Mouse (Mus musculus) forebrain, embryonic 12.5 days (tissue): Measurements from ENCODE around the gene Dner. TPM values are rescaled to one million over a fixed set of nuclear protein-coding genes. Genes with fewer than 3 reads are reported as not detected.

Source experiments
- ATAC-seq: fragments of 200-750 bp; cut with Nextera tagmentation; 2 replicates; pipeline ENCODE4 v1.8.0; 2017; ENCODE audit warnings: moderate TSS enrichment; ENCODE audit not compliant: low FRiP score
- H3K27ac ChIP-seq: fragments of 300-500 bp; sonication (generic); 2 replicates; pipeline ENCODE4 v1.5.1; 2016; ENCODE audit warnings: mild to moderate bottlenecking
- H3K27me3 ChIP-seq: fragments of 300-500 bp; sonication (generic); 2 replicates; pipeline ENCODE4 v1.6.1; 2016; ENCODE audit warnings: mild to moderate bottlenecking
- H3K36me3 ChIP-seq: fragments of 300-500 bp; sonication (generic); replicated peaks from 2 replicates; pipeline ENCODE4 v1.6.1; 2016; ENCODE audit warnings: mild to moderate bottlenecking
- H3K4me1 ChIP-seq: fragments of 300-500 bp; sonication (generic); 2 replicates; pipeline ENCODE4 v1.6.1; 2016
- H3K4me2 ChIP-seq: fragments of 300-500 bp; sonication (generic); 2 replicates; pipeline ENCODE4 v1.6.1; 2016; ENCODE audit warnings: mild to moderate bottlenecking, moderate library complexity
- H3K4me3 ChIP-seq: fragments of 300-500 bp; sonication (generic); replicated peaks from 2 replicates; pipeline ENCODE4 v1.5.1; 2016; ENCODE audit warnings: mild to moderate bottlenecking
- H3K9ac ChIP-seq: fragments of 300-500 bp; sonication (generic); 2 replicates; pipeline ENCODE4 v1.6.1; 2016; ENCODE audit warnings: mild to moderate bottlenecking
- H3K9me3 ChIP-seq: fragments of 300-500 bp; sonication (generic); 2 replicates; pipeline ENCODE4 v1.6.1; 2016
- WGBS: fragments of 180-500 bp; shearing (Covaris S2); methylation state at CpG from one replicate; pipeline ENCODE4 v1.1.7; 2016; 5-methylcytosine and 5-hydroxymethylcytosine counted together
- polyA plus RNA-seq: library from polyadenylated mRNA; unstranded; fragments of >200 nt; fragmentation: Nextera tagmentation; extraction: Ambion mirVana; gene quantifications from 2 replicates; pipeline ENCODE4 v1.2.1, GENCODE M21; 2016

Gene Dner
- polyA plus RNA-seq, 1 experiment from 2014 or later = 69.3 TPM

- no peaks in the 10 kb centered on the region for H3K27me3 ChIP-seq
- no peak overlapping the region for H3K27ac ChIP-seq
- ATAC-seq = no peak
- peaks cover 47% of the 10 kb centered on the region for H3K4me1 ChIP-seq
- H3K4me3 ChIP-seq = no peak overlapping the region
- no peaks in the 10 kb centered on the region for H3K36me3 ChIP-seq
- no peak overlapping the region for H3K9ac ChIP-seq
- H3K4me2 ChIP-seq = no peak overlapping the region
- no peaks in the 10 kb centered on the region for H3K9me3 ChIP-seq
- 53% methylated on average over 16 of the region's 16 CpGs for WGBS
These were observed 76.8 kb downstream of the Dner start for GRCm38 (mm10) chr1:84619131-84619760.

DNA sequence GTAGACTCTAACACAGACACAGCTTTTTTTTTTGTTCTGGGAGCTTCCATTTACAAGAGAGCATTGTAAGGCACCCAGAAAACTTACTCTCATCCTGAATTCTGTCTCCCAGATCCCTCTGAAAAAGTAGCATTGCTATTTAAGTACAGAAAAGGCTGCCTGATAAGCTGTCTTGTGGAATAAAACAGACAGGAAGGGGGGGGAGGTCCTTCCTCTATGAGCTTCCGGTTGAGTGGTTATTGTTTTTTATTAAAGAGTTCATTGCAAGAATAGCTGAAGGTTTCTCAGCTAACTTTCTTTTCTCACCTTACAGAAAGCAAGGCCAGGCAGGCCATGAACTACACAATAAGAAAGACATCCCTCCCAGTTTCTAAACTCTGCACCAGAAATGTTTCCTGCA lies 77.9 kb downstream of the Dner start:
- ATAC-seq = no peak
- WGBS = 45% methylated on average over 1 of the region's 1 CpGs
- H3K27ac ChIP-seq = no peak overlapping the region
- no peak overlapping the region for H3K9ac ChIP-seq
- no peaks in the 10 kb centered on the region for H3K9me3 ChIP-seq
- peaks cover 50% of the 10 kb centered on the region for H3K4me1 ChIP-seq
- H3K27me3 ChIP-seq = no peaks in the 10 kb centered on the region
- H3K4me3 ChIP-seq = no peak overlapping the region
- no peak overlapping the region for H3K4me2 ChIP-seq
- no peaks in the 10 kb centered on the region for H3K36me3 ChIP-seq

- no peak overlapping the region for H3K9ac ChIP-seq
- peaks cover 38% of the 10 kb centered on the region for H3K4me1 ChIP-seq
- H3K27ac ChIP-seq = no peak overlapping the region
- H3K27me3 ChIP-seq = no peaks in the 10 kb centered on the region
- H3K4me2 ChIP-seq = no peak overlapping the region
- ATAC-seq = no peak
- H3K4me3 ChIP-seq = no peak overlapping the region
- no peaks in the 10 kb centered on the region for H3K36me3 ChIP-seq
- H3K9me3 ChIP-seq = no peaks in the 10 kb centered on the region
These were observed 79.9 kb downstream of the Dner start for GRCm38 (mm10) chr1:84616133-84616532.

GRCm38 (mm10) chr1:84614596-84614995 lies 81.4 kb downstream of the Dner start:
- H3K4me1 ChIP-seq = peaks cover 33% of the 10 kb centered on the region
- H3K9me3 ChIP-seq = no peaks in the 10 kb centered on the region
- WGBS = 88% methylated on average over 7 of the region's 7 CpGs
- no peak for ATAC-seq
- H3K4me2 ChIP-seq = no peak overlapping the region
- H3K27me3 ChIP-seq = no peaks in the 10 kb centered on the region
- H3K27ac ChIP-seq = no peak overlapping the region
- H3K9ac ChIP-seq = no peak overlapping the region
- H3K36me3 ChIP-seq = no peaks in the 10 kb centered on the region
- H3K4me3 ChIP-seq = no peak overlapping the region

GRCm38 (mm10) chr1:84613119-84613518 lies 82.9 kb downstream of the Dner start:
- 9% methylated on average over 8 of the region's 8 CpGs for WGBS
- H3K27me3 ChIP-seq = no peaks in the 10 kb centered on the region
- H3K4me1 ChIP-seq = peaks cover 26% of the 10 kb centered on the region
- H3K9me3 ChIP-seq = no peaks in the 10 kb centered on the region
- no peak overlapping the region for H3K4me3 ChIP-seq
- no peak overlapping the region for H3K27ac ChIP-seq
- H3K36me3 ChIP-seq = no peaks in the 10 kb centered on the region
- no peak overlapping the region for H3K9ac ChIP-seq
- peak; percentile 55 for ATAC-seq
- H3K4me2 ChIP-seq = no peak overlapping the region

DNA sequence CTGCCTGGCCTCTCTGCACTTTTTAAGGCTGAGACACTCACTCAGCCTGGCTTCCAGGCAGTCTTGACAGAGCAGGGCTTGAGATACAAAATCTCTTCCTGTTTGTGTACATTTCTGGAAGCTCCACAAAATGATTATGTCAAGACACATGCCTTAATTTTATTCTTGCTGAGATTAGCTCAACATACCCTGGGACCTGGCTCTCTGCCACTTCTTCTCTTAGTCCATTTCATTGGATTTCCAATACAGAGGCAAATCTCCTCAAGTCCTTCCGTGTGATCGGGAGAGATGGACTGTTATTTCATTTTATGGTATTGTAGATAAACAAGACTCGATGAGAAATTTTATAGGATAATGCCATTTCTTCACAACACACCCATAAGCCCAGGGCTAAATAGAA lies 84.7 kb downstream of the Dner start:
- Histone ChIP-seq H3K9me3 (no peaks in the 10 kb centered on the region), H3K9ac (no peak overlapping the region), H3K4me1 (peaks cover 20% of the 10 kb centered on the region), H3K27me3 (no peaks in the 10 kb centered on the region), H3K27ac (no peak overlapping the region), H3K36me3 (no peaks in the 10 kb centered on the region), H3K4me3 (no peak overlapping the region), H3K4me2 (no peak overlapping the region)
- WGBS = 95% methylated on average over 3 of the region's 3 CpGs
- ATAC-seq = no peak

DNA sequence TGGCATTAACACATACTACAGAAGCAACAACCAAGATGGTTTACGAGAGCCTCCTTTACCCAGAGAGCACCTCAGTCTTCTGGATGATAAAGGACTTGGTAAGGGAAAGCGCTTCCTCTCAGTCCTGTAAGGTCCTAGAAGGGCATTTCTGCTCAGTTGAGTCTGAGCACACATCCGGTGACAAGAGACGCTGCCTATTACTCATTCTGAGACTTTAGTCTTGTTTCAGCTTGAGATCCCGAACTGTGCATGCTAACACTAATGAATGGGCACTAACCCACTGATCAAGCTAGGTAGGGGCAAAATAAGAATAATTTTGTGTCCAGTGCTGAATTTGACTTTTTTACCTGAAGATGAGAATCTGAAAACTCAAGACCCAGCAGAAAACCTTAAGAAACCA lies 97.0 kb downstream of the Dner start:
- Histone ChIP-seq H3K4me2 (no peak overlapping the region), H3K27ac (no peak overlapping the region), H3K9ac (no peak overlapping the region), H3K27me3 (no peaks in the 10 kb centered on the region), H3K36me3 (no peaks in the 10 kb centered on the region), H3K9me3 (no peaks in the 10 kb centered on the region), H3K4me1 (no peaks in the 10 kb centered on the region; the same call in 1 of the 2 replicates), H3K4me3 (no peak overlapping the region)
- WGBS = 86% methylated on average over 5 of the region's 5 CpGs
- ATAC-seq = no peak

DNA sequence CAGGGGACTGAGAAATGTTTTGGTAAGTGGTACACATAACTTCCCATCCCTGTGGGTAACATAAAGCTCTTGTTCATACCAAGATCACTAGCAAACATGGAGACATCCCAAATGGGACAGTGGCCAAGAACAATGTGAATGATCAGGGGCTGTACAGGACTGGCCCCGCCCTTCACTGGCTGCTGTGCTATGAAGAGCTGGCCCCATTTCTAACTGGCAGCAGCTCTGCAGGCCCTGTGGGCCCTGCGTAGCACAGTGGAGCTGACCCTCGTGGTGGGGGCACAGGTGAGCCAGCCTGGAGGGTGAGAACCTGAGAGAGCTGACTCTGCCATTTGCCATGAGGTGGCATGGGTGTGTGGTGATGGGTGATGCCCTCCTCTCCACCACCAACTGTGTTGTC lies 100.0 kb downstream of the Dner start:
- H3K27ac ChIP-seq = no peak overlapping the region
- H3K4me3 ChIP-seq = no peak overlapping the region
- no peaks in the 10 kb centered on the region for H3K9me3 ChIP-seq
- no peak overlapping the region for H3K4me2 ChIP-seq
- WGBS = 79% methylated on average over 3 of the region's 3 CpGs
- H3K27me3 ChIP-seq = no peaks in the 10 kb centered on the region
- H3K9ac ChIP-seq = no peak overlapping the region
- ATAC-seq = no peak
- peaks cover 6% of the 10 kb centered on the region for H3K4me1 ChIP-seq
- no peaks in the 10 kb centered on the region for H3K36me3 ChIP-seq

DNA sequence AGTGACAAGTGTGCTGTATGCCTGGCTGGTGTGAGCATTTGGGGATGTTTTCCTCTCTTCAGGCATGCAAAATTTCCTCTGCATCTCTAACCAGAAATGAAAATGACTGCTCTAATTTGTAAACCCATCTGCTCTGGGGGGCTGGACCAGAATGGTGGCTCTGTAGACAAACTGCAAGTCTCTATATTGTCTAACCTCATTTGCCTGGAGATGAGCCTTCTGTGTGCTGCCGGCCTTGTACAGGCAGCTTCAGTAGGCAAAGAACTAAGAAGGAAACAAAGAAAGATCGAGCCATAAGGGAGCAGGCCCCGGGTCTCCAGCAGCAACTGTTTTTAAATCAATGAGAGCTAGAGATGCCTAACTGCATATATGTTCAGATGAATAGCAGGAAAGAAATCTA lies 103.6 kb downstream of the Dner start:
- no peaks in the 10 kb centered on the region for H3K36me3 ChIP-seq
- peak overlapping the region; percentile 50; the same call in 1 of the 2 replicates for H3K27ac ChIP-seq
- WGBS = 63% methylated on average over 3 of the region's 3 CpGs
- peaks cover 31% of the 10 kb centered on the region for H3K4me1 ChIP-seq
- no peaks in the 10 kb centered on the region for H3K9me3 ChIP-seq
- no peak overlapping the region for H3K4me2 ChIP-seq
- H3K9ac ChIP-seq = no peak overlapping the region
- no peak overlapping the region for H3K4me3 ChIP-seq
- ATAC-seq = no peak
- H3K27me3 ChIP-seq = no peaks in the 10 kb centered on the region

DNA sequence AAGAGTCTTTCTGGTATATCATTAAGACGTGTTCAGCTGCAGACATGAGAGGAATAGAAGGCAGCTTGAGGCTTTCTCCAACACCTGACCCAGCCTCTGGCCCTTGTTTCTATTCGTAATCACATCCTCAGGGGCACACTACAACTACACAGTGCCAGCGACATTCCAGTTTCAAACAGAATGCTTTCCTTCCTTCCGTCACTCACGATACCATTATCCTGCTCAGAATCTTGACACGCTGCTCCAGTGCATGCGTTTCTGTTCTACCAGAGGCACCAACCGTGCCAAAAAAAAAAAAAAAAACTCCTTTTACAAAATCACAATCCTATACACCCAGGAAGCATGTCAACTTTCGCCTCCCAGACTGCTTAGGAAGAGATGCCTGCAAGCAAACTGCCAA lies 105.5 kb downstream of the Dner start:
- H3K9me3 ChIP-seq = no peaks in the 10 kb centered on the region
- no peak overlapping the region for H3K4me2 ChIP-seq
- H3K27me3 ChIP-seq = no peaks in the 10 kb centered on the region
- no peak for ATAC-seq
- H3K4me3 ChIP-seq = no peak overlapping the region
- H3K27ac ChIP-seq = no peak overlapping the region
- no peak overlapping the region for H3K9ac ChIP-seq
- 48% methylated on average over 9 of the region's 9 CpGs for WGBS
- peaks cover 41% of the 10 kb centered on the region for H3K4me1 ChIP-seq
- no peaks in the 10 kb centered on the region for H3K36me3 ChIP-seq

DNA sequence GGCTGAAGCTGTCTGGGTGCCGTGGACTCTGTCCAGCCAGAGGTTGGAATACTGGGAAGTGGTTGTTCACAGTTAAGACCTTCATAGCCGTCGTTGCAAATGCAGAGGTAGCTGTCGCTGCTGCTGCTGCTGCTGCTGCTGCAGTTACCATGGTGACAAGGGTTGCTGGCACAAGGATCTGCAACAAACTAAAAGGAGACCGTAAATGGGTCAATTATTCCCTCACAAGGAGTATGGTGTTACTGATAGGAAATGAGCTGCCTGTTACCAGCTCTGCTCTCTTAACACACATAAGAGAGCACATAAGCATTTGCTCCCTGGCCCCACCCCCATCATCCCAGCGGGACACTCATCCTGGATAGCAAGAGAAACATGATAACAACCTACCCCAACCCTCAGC lies 110.6 kb downstream of the Dner start:
- Histone ChIP-seq H3K4me3 (no peak overlapping the region), H3K27me3 (no peaks in the 10 kb centered on the region), H3K36me3 (no peaks in the 10 kb centered on the region), H3K27ac (peak overlapping the region; percentile 76), H3K4me2 (peak overlapping the region; percentile 34), H3K9ac (no peak overlapping the region), H3K4me1 (peaks cover 36% of the 10 kb centered on the region), H3K9me3 (no peaks in the 10 kb centered on the region)
- WGBS = 4% methylated on average over 6 of the region's 6 CpGs
- ATAC-seq = peak; percentile 81

DNA sequence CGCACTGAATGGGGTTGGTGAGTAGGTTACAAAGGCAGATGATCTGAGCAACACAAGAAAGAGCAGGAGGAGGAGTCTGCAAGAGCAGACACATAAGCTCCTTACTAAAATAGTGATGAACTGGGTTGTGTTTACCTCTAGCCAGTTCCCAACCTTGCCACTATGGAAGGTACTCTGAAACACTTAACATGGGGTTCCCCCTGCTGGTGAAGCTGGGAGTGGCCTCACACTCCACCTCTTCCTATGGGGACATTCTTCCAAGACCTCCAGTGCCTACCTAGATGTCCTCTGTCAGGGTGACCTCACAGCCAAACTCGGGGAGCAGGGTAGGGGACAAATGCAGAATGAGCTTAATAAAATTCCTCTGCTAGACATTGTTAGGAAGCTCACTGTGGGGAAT lies 114.2 kb downstream of the Dner start:
- 0 out of 2 replicates have a peak, but pooled peaks have one; percentile 15 for ATAC-seq
- H3K27ac ChIP-seq = no peak overlapping the region
- H3K4me3 ChIP-seq = no peak overlapping the region
- H3K36me3 ChIP-seq = no peaks in the 10 kb centered on the region
- no peaks in the 10 kb centered on the region for H3K27me3 ChIP-seq
- H3K4me2 ChIP-seq = no peak overlapping the region
- no peaks in the 10 kb centered on the region for H3K9me3 ChIP-seq
- H3K9ac ChIP-seq = no peak overlapping the region
- peaks cover 17% of the 10 kb centered on the region for H3K4me1 ChIP-seq
- WGBS = 58% methylated on average over 2 of the region's 2 CpGs

DNA sequence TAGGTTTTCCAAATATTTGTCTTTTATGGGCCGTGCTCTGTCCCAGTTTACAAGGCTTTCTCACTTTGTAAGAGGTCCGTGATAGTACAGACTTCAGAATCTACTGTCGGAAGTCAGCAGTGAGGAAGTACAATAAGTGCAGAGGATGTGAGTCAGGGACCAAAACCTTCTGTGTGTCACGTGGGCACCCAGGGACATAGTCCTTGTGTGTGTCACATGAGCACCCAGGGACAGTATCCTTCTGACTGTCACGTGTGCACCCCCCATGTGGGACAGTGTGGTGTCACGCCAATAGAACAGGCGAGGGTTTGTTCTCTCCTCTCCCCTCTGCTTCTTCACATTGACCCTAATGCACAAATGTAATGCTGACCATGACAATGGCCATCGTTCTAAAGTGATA lies 134.2 kb downstream of the Dner start:
- WGBS = 87% methylated on average over 8 of the region's 8 CpGs
- no peaks in the 10 kb centered on the region for H3K9me3 ChIP-seq
- no peak overlapping the region for H3K27ac ChIP-seq
- no peaks in the 10 kb centered on the region for H3K36me3 ChIP-seq
- no peak overlapping the region for H3K4me2 ChIP-seq
- ATAC-seq = no peak
- H3K4me1 ChIP-seq = peaks cover 6% of the 10 kb centered on the region
- H3K4me3 ChIP-seq = no peak overlapping the region
- no peaks in the 10 kb centered on the region for H3K27me3 ChIP-seq
- no peak overlapping the region for H3K9ac ChIP-seq
